Mouse (Mus musculus) urinary bladder, postnatal 0 days (tissue): ENCODE results near the gene Rfc5. TPM values are rescaled to one million over a fixed set of nuclear protein-coding genes. Genes with fewer than 3 reads are reported as not detected.

ENCODE experiments used
- polyA plus RNA-seq: library from polyadenylated mRNA; unstranded; fragments of >200 nt; fragmentation: Nextera tagmentation; extraction: Ambion mirVana; gene quantifications from 2 replicates; pipeline ENCODE4 v1.2.1, GENCODE M21; 2015

The Rfc5 gene
- polyA plus RNA-seq = 28.1 and 36.3 TPM in 2 replicates

GRCm38 (mm10) chr5:117388877-117389276 is at the start of gene Rfc5:
Gene Rfc5, minus strand, starts transcription at chr5:117389047.

GRCm38 (mm10) chr5:117413507-117414501 is 25.0 kb upstream of the Rfc5 start, which contains the start of gene Ksr2:
Gene Ksr2, plus strand, starts transcription at chr5:117414000.

GRCm38 (mm10) chr5:117357129-117357477 is 31.7 kb downstream of the Rfc5 start, which contains the start of gene Wsb2:
Gene Wsb2, plus strand, starts transcription at chr5:117357304.

Other genes starting within 250 kb of the Rfc5 start
- 428 and 432 TPM in 2 replicates for gene Pebp1, start 101.4 kb downstream of the Rfc5 start, polyA plus RNA-seq
- gene Vsig10, start 70.0 kb downstream of the Rfc5 start, polyA plus RNA-seq = 23.7 and 24.6 TPM in 2 replicates
- 71.0 and 76.8 TPM in 2 replicates for gene Wsb2, start 31.7 kb downstream of the Rfc5 start, polyA plus RNA-seq
- gene Ksr2, start 25.0 kb upstream of the Rfc5 start, polyA plus RNA-seq = 2.5 and 3.4 TPM in 2 replicates